Mouse (Mus musculus): ENCODE measurements around the gene Tcf15. TPM values are rescaled to one million over a fixed set of nuclear protein-coding genes. Genes with fewer than 3 reads are reported as not detected.

Tcf15 gene
- polyA plus RNA-seq, 1 experiment from 2014 or later = 0.96 TPM

Other genes starting within 250 kb of the Tcf15 start
- gene Angpt4, start 232.4 kb upstream of the Tcf15 start, polyA plus RNA-seq (2014; fragmentation: Nextera tagmentation; extraction: Ambion mirVana) = 0.17 TPM in 1 of 2 replicates, not detected in the other
- 55.8 and 67.5 TPM in 2 replicates for gene Fam110a, start 163.3 kb upstream of the Tcf15 start, polyA plus RNA-seq (2014; fragmentation: Nextera tagmentation; extraction: Ambion mirVana)
- gene Slc52a3, start 147.1 kb upstream of the Tcf15 start, polyA plus RNA-seq (2014; fragmentation: Nextera tagmentation; extraction: Ambion mirVana) = 0.42 and 0.74 TPM in 2 replicates
- gene Scrt2, start 62.0 kb upstream of the Tcf15 start, polyA plus RNA-seq (2014; fragmentation: Nextera tagmentation; extraction: Ambion mirVana) = 16.4 and 18.4 TPM in 2 replicates
- 11.5 and 17.4 TPM in 2 replicates for gene Srxn1, start 38.0 kb upstream of the Tcf15 start, polyA plus RNA-seq (2014; fragmentation: Nextera tagmentation; extraction: Ambion mirVana)
- 164 and 229 TPM in 2 replicates for gene Csnk2a1, start 83.3 kb downstream of the Tcf15 start, polyA plus RNA-seq (2014; fragmentation: Nextera tagmentation; extraction: Ambion mirVana)
- 23.3 and 28.8 TPM in 2 replicates for gene Tbc1d20, start 150.3 kb downstream of the Tcf15 start, polyA plus RNA-seq (2014; fragmentation: Nextera tagmentation; extraction: Ambion mirVana)
- 108 and 109 TPM in 2 replicates for gene Rbck1, start 189.1 kb downstream of the Tcf15 start, polyA plus RNA-seq (2014; fragmentation: Nextera tagmentation; extraction: Ambion mirVana)
- 0.62 and 1.2 TPM in 2 replicates for gene Trib3, start 200.5 kb downstream of the Tcf15 start, polyA plus RNA-seq (2014; fragmentation: Nextera tagmentation; extraction: Ambion mirVana)
- gene Nrsn2, start 233.1 kb downstream of the Tcf15 start, polyA plus RNA-seq (2014; fragmentation: Nextera tagmentation; extraction: Ambion mirVana) = 40.1 and 49.0 TPM in 2 replicates

Measured in midbrain, embryonic 14.5 days (tissue).